Mouse (Mus musculus): ENCODE measurements at regions not wholly inside any gene's neighbourhood (a gene's known extent, or its start where the extent isn't known, plus 50 kb on each side); places are given as distances from the start of the nearest gene placed in this dataset.

DNA sequence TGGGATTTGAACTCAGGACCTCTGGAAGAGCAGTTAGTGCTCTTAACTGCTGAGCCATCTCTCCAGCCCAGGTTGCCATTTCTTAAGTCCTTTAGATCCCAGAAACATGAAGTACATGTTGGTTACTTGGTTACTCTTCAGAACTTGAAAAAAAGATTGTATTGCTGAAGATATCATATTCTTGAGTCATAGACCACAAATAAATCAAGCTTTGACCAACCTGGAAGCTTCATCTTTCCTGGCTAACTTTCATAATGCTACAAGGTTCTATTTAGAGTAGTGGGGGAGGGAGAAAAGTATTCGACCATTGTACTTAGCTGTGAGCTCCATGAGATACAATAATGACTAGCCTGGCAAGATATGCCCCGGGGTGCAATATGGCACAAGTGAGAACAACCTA is 90.9 kb upstream of the Cdkn2b start:
- no peak for DNase-seq (ENCODE audit: low spot score)

DNA sequence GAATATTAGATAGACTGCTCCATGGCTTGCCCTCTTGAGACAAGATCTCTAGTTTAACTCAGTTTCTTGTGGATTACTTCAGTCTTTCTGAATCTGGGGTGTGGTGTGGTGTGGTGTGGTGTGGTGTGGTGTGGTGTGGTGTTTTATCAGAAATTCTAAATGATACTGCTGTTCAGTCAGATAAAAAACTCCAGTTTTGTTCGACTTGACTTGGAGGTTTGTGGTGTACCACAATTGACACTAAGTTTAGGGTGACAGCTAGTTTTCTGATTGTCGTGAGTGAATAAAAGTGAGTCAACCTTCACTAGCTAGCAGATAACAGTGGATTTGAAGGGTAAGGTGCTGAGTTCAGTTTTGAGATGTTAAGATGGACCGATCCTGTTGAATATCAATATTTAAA is 89.5 kb upstream of the Cdkn2b start:
- DNase-seq (ENCODE audit: low spot score) = no peak

DNA sequence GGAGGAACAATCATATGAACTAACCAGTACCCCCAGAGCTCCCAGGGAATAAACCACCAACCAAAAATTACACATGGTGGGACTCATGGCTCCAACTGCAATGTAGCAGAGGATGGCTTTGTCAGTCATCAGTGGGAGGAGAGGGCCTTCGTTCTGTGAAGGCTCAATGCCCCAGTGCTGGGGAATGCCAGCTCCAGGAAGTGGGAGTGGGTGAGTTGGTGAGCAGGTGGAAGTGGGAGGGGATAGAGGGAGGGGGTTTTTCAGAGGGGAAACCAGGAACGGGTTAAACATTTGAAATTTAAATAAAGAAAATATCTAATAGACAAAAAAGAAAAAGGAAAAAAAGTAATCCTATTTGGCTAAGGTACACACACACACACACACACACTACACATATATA is 88.4 kb upstream of the Cdkn2b start:
- no peak for DNase-seq (ENCODE audit: low spot score)

GRCm38 (mm10) chr4:89396020-89396419 is 85.2 kb upstream of the Cdkn2b start:
- no peak for DNase-seq (ENCODE audit: low spot score)

GRCm38 (mm10) chr4:89395336-89395735 is 84.5 kb upstream of the Cdkn2b start:
- DNase-seq (ENCODE audit: low spot score) = no peak

GRCm38 (mm10) chr4:89393251-89393711 is 82.4 kb upstream of the Cdkn2b start:
- DNase-seq (ENCODE audit: low spot score) = peak; percentile 61

DNA sequence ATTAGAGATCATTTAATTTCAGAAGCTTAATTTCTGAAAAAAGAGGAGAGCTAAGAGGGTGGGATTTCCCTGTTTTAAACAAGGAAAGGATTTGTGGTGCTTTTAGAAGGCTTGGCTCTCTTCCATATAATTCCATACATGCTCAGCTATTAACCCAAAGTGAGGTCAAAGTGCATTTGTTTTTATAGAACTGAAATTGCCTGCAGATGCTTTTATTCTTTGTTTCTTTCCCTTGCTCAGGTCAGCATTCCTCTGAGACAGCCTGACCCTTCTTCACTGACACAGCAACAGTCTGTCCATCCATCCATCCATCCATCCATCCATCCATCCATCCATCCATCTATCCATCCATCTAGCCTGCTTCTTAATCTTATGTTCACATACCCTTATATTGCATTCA is 82.0 kb upstream of the Cdkn2b start:
- DNase-seq (ENCODE audit: low spot score) = no peak

- no peak for DNase-seq (ENCODE audit: low spot score)
Measured at GRCm38 (mm10) chr4:89391463-89392308, 80.8 kb upstream of the Cdkn2b start.

DNA sequence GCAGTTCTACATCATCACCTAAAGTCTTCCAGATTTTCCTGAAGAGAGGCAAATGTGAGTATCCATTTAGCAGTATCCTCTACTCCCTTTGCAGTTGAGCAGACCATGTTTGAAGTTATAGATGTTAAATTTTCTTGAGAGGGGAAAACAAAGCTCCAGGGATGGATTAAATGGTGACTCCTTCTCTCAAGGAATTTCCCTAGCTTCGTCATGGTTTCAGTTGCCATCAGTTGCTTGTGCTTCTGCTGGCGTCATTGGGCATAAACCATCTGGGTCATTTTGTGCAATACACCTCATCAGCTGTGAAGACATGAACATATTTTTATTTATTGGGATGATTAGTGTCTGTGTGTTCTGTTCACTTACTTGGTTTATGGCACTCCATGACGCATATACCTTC is 72.7 kb upstream of the Cdkn2b start:
- DNase-seq (ENCODE audit: low spot score) = no peak

- DNase-seq (ENCODE audit: low spot score) = no peak
Measured at GRCm38 (mm10) chr4:89382434-89382976, 71.7 kb upstream of the Cdkn2b start.

GRCm38 (mm10) chr4:89381763-89382162 is 70.9 kb upstream of the Cdkn2b start:
- no peak for DNase-seq (ENCODE audit: low spot score)

- DNase-seq (ENCODE audit: low spot score) = no peak
Measured at GRCm38 (mm10) chr4:89381077-89381476, 70.2 kb upstream of the Cdkn2b start.

DNA sequence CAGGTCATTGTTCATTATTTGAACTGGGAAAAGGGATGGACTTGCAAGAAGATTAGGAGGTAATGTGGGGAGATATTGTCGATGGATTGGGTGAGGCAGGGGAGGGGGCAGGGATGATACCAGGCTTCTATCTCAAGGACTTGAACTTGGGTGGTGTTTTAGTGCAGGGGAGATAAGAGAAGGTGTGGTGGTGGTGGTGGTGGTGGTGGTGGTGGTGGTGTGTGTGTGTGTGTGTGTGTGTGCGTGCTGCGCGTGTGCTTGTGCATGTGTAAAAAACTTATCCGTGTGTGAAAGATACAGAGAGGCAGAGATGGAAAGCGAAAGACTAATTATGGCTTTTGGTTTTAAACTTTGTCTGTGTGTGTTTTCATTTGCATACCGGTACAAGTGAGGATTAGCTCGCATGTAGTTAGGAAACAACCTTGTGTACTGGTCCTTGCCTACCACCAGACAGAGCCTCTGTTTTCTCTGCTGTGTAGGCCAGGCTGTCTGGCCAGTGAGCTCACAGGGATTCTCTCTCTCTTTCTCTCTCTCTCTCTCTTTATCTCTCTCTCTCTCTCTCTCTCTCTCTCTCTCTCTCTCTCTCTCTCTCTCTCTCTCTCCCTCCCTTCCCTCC is 69.6 kb upstream of the Cdkn2b start:
- no peak for DNase-seq (ENCODE audit: low spot score)

DNA sequence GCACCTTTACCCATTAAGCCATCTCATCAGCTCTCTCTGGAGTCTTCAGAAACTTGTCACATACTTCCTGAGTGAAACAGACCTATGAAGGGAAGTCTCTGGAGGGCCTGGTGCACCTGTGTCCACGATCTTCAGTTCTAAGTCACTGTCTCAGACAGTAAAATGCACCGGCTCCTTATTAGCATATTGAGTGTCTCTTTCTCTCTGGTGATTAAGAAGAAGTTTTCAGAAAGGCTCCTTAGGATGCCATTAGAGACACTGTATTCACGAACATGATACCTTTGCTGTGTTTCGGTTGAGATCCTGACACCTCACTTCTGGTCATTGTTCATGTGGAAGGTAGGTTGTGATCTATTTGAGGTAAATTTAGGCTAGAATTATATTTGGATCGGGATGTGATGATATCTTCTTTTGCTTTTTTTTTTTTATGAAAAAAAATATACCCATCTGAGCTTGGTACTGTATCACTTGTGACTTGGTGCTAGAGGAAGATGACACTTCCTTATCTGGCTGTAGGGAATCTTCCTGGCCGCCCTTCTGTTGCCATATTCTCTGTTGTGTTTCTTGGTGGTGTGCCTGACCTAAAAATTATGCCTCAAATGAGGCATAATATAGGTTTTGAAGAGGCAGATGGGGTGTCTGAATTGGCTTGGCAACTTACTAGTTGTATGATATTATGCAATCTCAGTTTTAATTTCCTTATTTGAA is 68.9 kb upstream of the Cdkn2b start:
- DNase-seq (ENCODE audit: low spot score) = no peak

DNA sequence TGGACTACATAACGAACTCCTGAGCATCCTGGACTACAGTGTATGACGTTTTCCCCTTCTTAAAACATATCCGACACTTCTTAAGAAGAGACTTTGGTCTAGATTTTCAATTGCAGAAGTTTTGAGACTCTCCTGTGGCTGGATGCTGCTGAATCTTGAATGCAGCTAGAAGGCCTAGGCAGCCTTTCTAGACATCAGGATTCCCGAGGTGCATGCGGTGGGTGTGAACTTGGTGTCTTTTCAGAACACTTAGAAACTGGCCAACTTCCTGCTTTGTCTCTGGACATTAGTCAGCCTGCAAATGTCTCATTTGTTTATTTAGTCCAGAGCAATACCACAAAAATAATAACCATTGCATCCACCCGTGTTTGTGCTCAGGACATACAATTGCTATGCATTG is 61.8 kb upstream of the Cdkn2b start:
- DNase-seq (ENCODE audit: low spot score) = no peak

DNA sequence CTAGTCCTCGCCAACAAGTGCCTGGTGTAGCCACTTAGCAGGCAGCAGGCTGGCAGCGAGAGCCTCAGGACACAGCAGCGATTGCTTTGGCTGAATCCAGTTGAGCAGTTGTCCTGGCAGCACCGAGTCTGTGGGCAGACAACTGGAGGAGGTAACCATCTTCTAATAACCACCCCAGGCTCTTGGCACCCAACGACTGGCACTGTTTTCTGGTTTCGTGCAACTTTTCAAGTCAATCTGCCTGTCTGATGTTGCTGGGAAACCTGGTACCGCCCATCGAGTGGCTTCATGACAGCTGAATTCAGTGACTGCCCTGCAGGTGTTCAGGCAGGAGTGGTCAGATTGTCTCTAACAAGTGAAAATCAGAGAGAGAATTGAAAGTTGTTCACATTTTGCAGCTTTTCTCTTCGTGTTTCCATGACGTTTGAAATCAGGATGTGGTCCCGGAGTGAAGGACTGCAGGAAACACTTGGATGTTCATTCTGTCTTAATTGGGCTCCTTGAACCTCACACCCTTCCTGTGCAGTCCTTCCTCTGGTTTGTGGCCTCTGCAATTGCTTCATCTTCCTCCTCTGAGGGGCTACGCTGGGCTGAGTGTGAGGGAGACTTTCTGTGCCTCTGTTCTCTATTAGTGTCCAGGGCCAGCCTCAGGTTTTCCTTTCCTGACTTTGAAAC is 58.1 kb upstream of the Cdkn2b start:
- no peak for DNase-seq (ENCODE audit: low spot score)

DNA sequence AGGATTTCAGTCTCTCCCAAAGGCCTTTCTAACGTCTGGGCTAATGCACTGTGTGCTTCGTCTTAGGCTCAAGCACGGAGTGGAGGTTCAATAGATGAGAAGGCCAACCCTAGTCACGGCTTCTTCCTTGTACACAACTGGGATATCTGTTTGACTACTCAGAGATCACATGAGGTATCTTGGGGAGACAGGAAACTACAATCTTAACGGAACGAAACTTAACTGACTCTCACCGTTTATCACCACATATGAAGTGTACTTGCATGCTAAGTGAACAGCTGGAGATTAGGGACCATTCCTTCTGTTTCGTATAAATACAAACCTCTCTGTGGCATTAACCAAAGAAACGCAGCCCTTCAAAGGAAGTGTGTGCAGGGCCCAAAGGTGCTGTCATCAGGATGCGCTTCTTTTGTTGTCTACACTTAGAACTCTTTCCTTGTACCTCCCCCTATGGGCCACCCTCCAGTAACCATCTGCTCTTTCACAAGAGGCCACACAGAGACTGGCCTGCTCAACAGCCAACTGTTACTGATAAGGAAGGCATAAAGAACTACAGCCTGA is 55.8 kb upstream of the Cdkn2b start:
- no peak for DNase-seq (ENCODE audit: low spot score)

DNA sequence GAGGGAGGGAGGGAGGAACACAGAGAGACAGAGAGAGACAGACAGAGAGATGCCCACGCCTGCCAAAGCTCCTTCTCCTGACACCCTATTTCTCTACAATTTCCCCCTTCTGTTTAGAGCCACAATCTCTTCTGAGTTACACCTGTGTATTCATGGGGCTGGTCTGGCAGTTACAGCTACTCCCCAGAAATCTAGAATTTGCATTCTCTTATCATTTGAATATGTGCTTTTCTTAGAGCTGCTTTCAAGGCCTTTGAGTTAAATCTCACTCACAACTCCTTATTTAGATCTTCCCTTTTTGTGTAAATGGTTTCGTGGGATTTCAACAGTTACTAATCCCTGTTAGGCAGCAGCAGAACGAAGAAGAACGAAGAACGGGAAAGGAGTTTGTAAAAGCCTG is 55.0 kb upstream of the Cdkn2b start:
- DNase-seq (ENCODE audit: low spot score) = no peak

GRCm38 (mm10) chr4:89363150-89363683 is 52.4 kb upstream of the Cdkn2b start:
- no peak for DNase-seq (ENCODE audit: low spot score)

- no peak for DNase-seq (ENCODE audit: low spot score)
Measured at GRCm38 (mm10) chr4:89362650-89363049, 51.8 kb upstream of the Cdkn2b start.

DNA sequence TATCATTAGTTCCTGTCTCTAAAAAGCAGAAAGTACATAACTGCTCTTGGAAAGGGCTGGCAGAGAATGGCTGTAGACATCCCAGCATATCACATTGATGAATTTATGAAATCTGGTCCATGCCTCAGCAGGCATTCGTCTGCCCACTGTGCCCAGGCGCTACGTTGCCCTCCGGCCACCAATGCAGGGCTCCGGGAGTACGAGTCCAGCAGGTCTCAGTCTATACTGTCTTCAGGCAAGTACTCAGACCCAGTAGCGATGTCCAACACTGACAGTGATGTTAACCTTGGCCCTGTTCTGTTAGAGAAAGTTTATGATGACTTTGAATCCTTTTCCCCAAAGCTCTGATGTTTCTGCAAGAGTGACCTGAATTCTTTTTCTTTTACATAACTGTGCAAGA is 50.5 kb upstream of the Cdkn2b start:
- no peak for DNase-seq (ENCODE audit: low spot score)

Data from gastrocnemius, adult 18-20 months (tissue).